Mouse (Mus musculus) hindbrain, embryonic 15.5 days (tissue): ENCODE measurements around the gene Srl. TPM values are rescaled to one million over a fixed set of nuclear protein-coding genes. Genes with fewer than 3 reads are reported as not detected.

Experiments used
- ATAC-seq: fragments of 200-750 bp; cut with Nextera tagmentation; 2 replicates; pipeline ENCODE4 v1.8.0; 2017; ENCODE audit warnings: low read depth, moderate number of reproducible peaks, moderate TSS enrichment; ENCODE audit not compliant: low FRiP score
- H3K27ac ChIP-seq: fragments of 300-500 bp; sonication (generic); replicated peaks from 2 replicates; pipeline ENCODE4 v1.5.1; 2015; ENCODE audit warnings: mild to moderate bottlenecking, inconsistent platforms
- H3K27me3 ChIP-seq: fragments of 300-500 bp; sonication (generic); 2 replicates; pipeline ENCODE4 v1.6.1; 2015; ENCODE audit warnings: control low read depth, inconsistent platforms
- H3K36me3 ChIP-seq: fragments of 300-500 bp; sonication (generic); 2 replicates; pipeline ENCODE4 v1.6.1; 2015; ENCODE audit warnings: control low read depth, inconsistent platforms
- H3K4me1 ChIP-seq: fragments of 300-500 bp; sonication (generic); replicated peaks from 2 replicates; pipeline ENCODE4 v1.6.1; 2015; ENCODE audit warnings: control low read depth, inconsistent platforms
- H3K4me2 ChIP-seq: fragments of 300-500 bp; sonication (generic); 2 replicates; pipeline ENCODE4 v1.6.1; 2015; ENCODE audit warnings: moderate library complexity, mild to moderate bottlenecking, inconsistent platforms
- H3K4me3 ChIP-seq: fragments of 300-500 bp; sonication (generic); 2 replicates; pipeline ENCODE4 v1.5.1; 2015; ENCODE audit warnings: mild to moderate bottlenecking, inconsistent platforms
- H3K9ac ChIP-seq: fragments of 300-500 bp; sonication (generic); 2 replicates; pipeline ENCODE4 v1.6.1; 2015; ENCODE audit warnings: inconsistent platforms
- H3K9me3 ChIP-seq: fragments of 300-500 bp; sonication (generic); 2 replicates; pipeline ENCODE4 v1.6.1; 2016; ENCODE audit warnings: control low read depth, inconsistent platforms
- WGBS: fragments of 180-500 bp; shearing (Covaris S2); methylation state at CpG from one replicate; pipeline ENCODE4 v1.1.7; 2015; 5-methylcytosine and 5-hydroxymethylcytosine counted together
- polyA plus RNA-seq: library from polyadenylated mRNA; unstranded; fragments of >200 nt; fragmentation: Nextera tagmentation; extraction: Ambion mirVana; gene quantifications from 2 replicates; pipeline ENCODE4 v1.2.1, GENCODE M21; 2015

Srl gene
- polyA plus RNA-seq, 1 experiment from 2014 or later, result 22.9 TPM

DNA sequence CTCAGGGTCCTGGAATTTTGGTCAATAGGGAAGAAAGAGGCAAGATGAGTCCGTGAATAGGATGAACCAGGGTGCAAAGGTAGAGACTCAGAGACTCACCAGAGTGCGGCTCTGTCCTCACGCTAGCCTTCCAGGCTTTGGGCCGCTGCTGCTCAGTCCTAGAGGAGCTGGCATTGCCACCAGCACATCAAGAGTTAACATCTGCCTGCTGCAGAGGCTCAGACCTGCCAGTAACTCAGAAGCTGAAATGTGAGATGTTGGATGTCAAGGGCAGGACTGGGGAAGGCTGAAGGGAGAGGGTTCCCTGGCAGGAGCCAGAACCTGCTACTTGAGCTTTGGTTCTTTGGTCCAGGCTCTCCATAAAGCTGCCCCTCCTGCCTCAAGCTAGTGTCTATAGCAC lies 29.1 kb upstream of the Srl start:
- no peaks in the 10 kb centered on the region for H3K27me3 ChIP-seq
- H3K27ac ChIP-seq, result no peak overlapping the region
- H3K9me3 ChIP-seq, result no peaks in the 10 kb centered on the region
- H3K36me3 ChIP-seq, result no peaks in the 10 kb centered on the region
- no peak overlapping the region for H3K4me2 ChIP-seq
- 0 out of 2 replicates have a peak, but pooled peaks cover 6% of the 10 kb centered on the region for H3K4me1 ChIP-seq
- no peak for ATAC-seq
- no peak overlapping the region for H3K9ac ChIP-seq
- WGBS, result 54% methylated on average over 4 of the region's 4 CpGs
- H3K4me3 ChIP-seq, result no peak overlapping the region

DNA sequence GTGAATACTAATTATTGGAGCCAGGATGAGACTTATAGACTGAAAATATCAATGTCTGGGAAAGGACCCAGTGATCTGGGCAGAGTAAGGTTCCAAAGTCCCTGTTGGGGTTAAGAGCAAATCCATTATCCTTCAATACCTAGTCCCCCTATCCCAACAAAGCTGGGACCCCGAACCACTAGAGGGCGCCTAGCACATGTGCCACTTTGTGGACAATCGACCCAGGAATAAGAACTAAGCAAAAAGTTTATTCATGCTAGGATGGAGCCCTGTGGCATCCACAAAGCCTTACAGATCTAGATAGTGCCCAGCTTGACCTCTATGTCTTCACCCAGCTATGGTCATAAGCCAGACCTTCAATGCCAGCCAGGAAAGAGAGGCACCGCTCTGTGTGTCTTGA lies 26.3 kb upstream of the Srl start:
- 17% methylated on average over 4 of the region's 4 CpGs for WGBS
- H3K4me3 ChIP-seq, result no peak overlapping the region
- no peak overlapping the region for H3K9ac ChIP-seq
- H3K4me2 ChIP-seq, result no peak overlapping the region
- H3K27me3 ChIP-seq, result no peaks in the 10 kb centered on the region
- 0 out of 2 replicates have a peak, but pooled peaks cover 6% of the 10 kb centered on the region for H3K4me1 ChIP-seq
- H3K9me3 ChIP-seq, result no peaks in the 10 kb centered on the region
- no peak overlapping the region for H3K27ac ChIP-seq
- ATAC-seq, result no peak
- no peaks in the 10 kb centered on the region for H3K36me3 ChIP-seq

DNA sequence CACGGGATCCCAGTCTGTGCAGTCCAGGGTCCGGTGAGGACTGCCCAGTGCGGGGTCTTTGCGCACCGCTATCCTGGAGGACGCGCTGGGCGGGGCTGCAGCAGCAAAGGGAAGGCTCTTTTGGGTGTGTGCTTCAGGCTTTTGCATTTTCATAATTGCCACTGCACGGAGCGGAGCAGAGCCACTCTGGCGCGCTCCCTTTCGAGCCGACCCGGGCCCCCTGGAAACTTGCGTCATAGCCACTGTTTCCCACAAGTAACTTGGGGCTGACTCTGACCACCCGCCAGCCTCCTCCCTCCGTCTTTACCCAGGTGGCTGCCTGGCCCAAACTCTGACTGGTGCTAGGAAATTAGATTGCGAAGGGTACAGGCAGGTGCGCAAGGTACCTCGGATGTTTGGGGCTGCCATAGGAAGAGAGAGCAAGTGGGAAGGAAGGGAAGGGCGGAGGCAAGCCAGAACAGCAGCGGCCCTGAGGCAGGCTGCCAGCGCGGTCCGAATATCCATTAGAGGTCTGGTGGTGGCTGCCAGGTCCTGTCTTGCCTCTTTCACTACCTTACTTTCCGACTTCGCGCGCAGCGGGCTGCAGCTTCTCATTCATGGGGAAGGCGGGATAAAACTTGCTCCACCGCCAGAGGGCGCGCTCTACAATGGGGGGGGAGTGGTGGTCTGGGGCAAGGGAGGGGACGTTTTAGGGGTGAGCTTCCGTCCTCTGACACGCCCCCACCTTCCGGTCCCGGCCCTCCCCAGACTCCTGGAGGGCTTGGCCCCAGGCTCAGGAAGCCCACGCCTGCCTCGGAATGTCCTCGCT lies 18.7 kb upstream of the Srl start:
- Histone ChIP-seq H3K27ac (peak overlapping the region; percentile 90), H3K36me3 (no peaks in the 10 kb centered on the region), H3K9ac (peak overlapping the region; percentile 62), H3K4me1 (peaks cover 25% of the 10 kb centered on the region), H3K9me3 (no peaks in the 10 kb centered on the region), H3K4me3 (peak overlapping the region; percentile 58), H3K4me2 (peak overlapping the region; percentile 85), H3K27me3 (no peaks in the 10 kb centered on the region)
- ATAC-seq, result peak; percentile 27
- WGBS, result under 1% methylated on average over 42 of the region's 43 CpGs

DNA sequence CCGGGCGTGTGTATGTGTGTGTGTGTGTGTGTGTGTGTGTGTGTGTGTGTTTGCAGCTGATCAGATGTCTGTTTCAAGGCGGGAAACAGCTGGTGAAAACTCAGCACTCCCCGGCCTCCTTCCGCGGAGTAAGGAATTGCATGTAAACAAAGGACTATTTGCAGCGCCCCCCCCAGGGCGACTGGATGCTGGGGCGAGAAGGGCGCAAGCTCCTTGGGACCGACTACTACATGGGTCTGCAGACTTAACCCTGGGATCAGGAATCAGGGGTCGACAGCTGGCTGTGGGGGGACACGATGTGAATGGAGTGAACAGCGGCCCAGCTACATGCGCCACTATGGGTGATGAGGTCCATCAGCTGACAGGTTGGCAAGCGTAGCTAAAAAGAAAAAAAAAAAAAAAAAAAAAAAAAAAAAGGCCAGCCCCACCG lies 18.1 kb upstream of the Srl start, which contains the start of gene Tfap4:
Tfap4 (minus strand) TSS at position 140 of the 430 bp plus-strand sequence.
- peak within 1 kb of the TSS; percentile 90 for H3K27ac ChIP-seq
- WGBS, result 1% methylated on average over 17 of the region's 17 CpGs

DNA sequence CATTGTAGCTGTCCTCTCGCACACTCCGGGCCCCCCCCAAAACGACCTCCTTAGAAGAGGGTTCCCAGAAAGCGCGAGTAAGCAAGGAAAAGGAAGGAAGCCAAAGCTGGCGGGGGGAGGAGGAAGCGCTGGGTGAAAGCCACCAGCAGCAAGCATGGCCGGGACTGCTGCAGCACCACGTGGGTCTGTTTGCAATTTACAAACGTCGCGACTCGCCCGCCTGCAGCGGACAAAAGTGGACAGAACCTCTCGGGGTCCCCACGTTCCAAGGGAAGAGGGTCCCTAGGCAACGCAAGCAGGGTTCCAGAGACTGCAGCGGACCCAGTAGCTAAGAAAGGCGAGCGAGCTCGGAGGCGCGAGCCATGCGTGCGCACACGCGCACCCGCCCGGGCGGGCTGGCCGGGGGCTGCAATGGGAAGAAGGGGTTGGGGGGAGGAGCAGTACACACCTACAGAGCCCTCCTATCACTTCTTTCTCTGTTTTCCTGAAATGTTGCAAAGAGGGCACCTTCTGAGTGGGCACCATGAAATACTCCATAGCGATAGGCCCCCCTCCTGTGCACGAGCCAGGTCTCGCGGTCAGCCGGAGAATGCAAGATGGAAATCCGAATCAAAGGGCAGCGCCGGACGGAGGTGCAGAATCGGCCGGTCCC lies 17.5 kb upstream of the Srl start:
- under 1% methylated on average over 41 of the region's 43 CpGs for WGBS
- H3K4me2 ChIP-seq, result peak overlapping the region; percentile 85
- H3K9ac ChIP-seq, result peak overlapping the region; percentile 62
- H3K36me3 ChIP-seq, result no peaks in the 10 kb centered on the region
- peaks cover 25% of the 10 kb centered on the region for H3K4me1 ChIP-seq
- ATAC-seq, result peak; percentile 58
- H3K27ac ChIP-seq, result peak overlapping the region; percentile 90
- no peaks in the 10 kb centered on the region for H3K9me3 ChIP-seq
- peak overlapping the region; percentile 58 for H3K4me3 ChIP-seq
- H3K27me3 ChIP-seq, result no peaks in the 10 kb centered on the region

More for the DNA sequence above, 18.1 kb upstream of the Srl start, which contains the start of gene Tfap4:
- no peaks in the 10 kb centered on the region for H3K9me3 ChIP-seq
- H3K4me2 ChIP-seq, result peak within 1 kb of the TSS; percentile 85
- ATAC-seq, result peak; percentile 35
- H3K27me3 ChIP-seq, result no peaks in the 10 kb centered on the region
- H3K4me3 ChIP-seq, result peak within 1 kb of the TSS; percentile 58
- peaks cover 25% of the 10 kb centered on the region for H3K4me1 ChIP-seq
- H3K36me3 ChIP-seq, result no peaks in the 10 kb centered on the region
- H3K9ac ChIP-seq, result peak within 1 kb of the TSS; percentile 62

DNA sequence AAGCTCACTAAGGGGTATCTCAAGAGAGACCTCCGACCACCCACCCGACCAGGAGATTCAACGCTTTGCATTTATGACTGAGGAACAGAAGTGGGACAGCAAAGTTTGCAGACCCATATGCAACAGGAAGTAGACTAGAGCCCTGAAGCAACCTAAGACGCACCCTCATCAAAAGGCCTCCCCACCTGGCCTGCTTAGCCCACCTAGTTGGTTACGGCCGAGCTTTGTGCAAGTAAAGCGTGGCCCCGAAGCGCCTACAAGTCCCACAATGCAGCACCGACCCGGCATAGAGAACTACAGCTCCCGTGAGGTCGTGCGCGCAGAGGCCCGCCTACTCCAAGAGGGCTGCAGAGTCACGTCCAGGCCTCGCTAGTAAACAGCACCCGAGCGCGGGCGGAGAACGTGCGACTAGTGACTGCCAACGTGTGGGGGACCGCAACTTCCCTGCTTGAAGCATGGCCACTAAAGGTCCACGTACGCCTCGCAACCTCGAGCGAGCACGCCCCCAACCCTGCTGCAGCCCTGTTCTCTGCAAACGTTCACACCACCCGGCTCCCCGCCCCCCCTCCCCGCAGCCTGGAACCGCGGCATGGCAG lies 16.9 kb upstream of the Srl start:
- peak overlapping the region; percentile 90 for H3K27ac ChIP-seq
- ATAC-seq, result peak; percentile 89
- H3K9ac ChIP-seq, result peak overlapping the region; percentile 62
- peak overlapping the region; percentile 85 for H3K4me2 ChIP-seq
- no peaks in the 10 kb centered on the region for H3K9me3 ChIP-seq
- peak overlapping the region; percentile 58 for H3K4me3 ChIP-seq
- H3K27me3 ChIP-seq, result no peaks in the 10 kb centered on the region
- WGBS, result 0% methylated on average over 38 of the region's 38 CpGs
- no peaks in the 10 kb centered on the region for H3K36me3 ChIP-seq
- peaks cover 26% of the 10 kb centered on the region for H3K4me1 ChIP-seq

DNA sequence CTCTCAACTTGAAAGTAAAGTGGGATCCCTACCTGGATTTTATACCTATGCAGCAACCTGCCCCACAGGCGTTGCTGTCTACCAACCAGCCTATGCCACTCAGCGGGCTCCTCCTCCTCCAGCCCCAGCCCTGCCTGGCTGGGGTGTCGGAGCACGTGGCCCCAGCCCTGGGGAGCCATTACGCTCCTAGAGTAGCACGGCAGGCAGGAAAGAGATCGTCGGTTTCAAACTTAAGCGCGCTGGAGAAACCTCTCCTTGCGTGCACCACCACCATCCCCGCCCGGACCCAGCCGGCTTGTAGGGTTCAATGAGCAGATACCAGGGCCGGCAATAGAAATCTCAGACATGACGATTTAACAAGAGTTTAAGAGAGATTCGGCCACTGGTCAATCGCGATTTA lies 16.3 kb upstream of the Srl start:
- peaks cover 29% of the 10 kb centered on the region for H3K4me1 ChIP-seq
- ATAC-seq, result peak; percentile 39
- no peaks in the 10 kb centered on the region for H3K9me3 ChIP-seq
- H3K27me3 ChIP-seq, result no peaks in the 10 kb centered on the region
- H3K9ac ChIP-seq, result peak overlapping the region; percentile 62
- H3K36me3 ChIP-seq, result no peaks in the 10 kb centered on the region
- H3K27ac ChIP-seq, result peak overlapping the region; percentile 90
- peak overlapping the region; percentile 58 for H3K4me3 ChIP-seq
- 0% methylated on average over 19 of the region's 19 CpGs for WGBS
- H3K4me2 ChIP-seq, result peak overlapping the region; percentile 85

DNA sequence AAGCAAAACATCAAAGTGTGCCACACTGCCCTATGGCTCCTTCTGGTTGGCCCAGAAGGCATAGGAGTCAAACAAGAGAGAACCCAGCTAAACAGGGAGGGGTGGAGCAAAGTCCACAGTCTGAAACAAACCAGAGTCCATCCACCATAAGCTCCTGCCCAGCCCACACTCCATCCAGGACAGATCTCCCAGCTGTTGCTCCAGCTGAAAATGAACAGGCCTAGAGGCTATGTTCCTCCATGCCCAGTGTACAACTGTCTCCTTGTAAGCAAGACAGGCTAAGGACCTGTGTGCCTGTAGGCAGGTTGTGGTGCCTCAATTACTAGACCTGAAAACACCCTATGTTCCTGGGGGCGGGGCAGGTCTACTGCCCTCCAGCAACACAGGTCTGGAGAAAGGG lies 15.5 kb upstream of the Srl start:
- H3K4me2 ChIP-seq, result peak overlapping the region; percentile 85
- H3K4me3 ChIP-seq, result peak overlapping the region; percentile 58
- WGBS, result 89% methylated on average over 1 of the region's 1 CpGs
- no peak for ATAC-seq
- no peaks in the 10 kb centered on the region for H3K9me3 ChIP-seq
- H3K27ac ChIP-seq, result peak overlapping the region; percentile 90
- H3K36me3 ChIP-seq, result no peaks in the 10 kb centered on the region
- H3K4me1 ChIP-seq, result peaks cover 29% of the 10 kb centered on the region
- 0 out of 2 replicates have a peak overlapping the region, but pooled peaks have one; percentile 62 for H3K9ac ChIP-seq
- H3K27me3 ChIP-seq, result no peaks in the 10 kb centered on the region

DNA sequence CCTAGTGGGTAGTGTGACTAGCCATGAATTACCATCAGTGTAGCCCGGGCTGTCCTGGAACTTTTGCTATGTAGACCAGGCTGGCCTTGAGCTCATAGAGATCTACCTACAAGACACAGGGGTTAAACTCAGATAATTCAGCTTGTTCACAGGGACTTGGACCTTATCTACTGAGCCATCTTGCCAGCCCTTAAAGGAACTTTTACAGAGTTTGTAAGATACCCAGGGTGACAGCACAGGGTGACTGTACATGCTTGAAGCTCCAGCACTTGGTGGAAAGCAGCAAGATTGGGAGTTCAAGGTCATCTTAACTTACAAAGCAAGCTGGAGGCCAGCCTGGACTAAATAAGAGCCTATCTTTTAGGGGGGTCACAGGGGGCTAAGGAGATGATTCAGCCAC lies 13.9 kb upstream of the Srl start:
- Histone ChIP-seq H3K27me3 (no peaks in the 10 kb centered on the region), H3K4me3 (no peak overlapping the region), H3K9ac (no peak overlapping the region), H3K9me3 (no peaks in the 10 kb centered on the region), H3K4me2 (no peak overlapping the region), H3K4me1 (peaks cover 25% of the 10 kb centered on the region), H3K27ac (no peak overlapping the region), H3K36me3 (no peaks in the 10 kb centered on the region)
- 89% methylated on average over 1 of the region's 1 CpGs for WGBS
- ATAC-seq, result no peak

DNA sequence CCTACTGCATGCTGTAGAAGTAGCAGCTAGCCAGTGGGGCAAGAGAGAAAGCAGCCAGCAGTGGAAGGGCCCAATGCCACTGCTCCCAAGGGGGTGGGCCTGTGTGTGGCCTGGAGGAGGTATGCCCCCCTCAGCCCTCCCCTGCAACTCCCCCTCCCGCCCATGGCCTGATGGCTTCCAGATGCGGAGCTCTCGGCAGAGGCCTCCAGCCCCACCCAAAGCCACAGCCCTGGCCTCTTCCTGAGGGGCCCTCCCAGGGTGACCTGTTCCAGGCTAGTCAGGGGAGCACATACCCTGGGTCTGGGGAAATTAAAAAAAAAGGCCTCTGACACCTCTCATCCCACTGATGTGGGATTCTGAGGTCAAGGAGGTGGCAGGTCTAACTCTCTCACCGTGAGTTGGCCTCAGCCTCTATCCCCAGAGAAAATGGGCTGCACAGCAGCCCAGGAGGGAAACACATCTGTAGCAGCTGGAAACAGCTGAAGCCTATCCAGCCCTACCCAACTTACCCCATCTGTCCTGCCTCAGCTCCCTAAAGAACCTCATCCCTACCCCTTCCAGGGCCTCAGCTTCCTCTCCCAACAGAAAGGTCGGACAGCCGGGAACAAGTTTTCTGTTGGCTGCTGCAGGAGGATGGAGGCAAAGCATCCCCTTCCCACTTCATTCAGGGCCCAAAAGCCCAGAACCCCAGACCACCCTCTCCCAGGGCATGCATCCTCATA lies 11.4 kb upstream of the Srl start:
- no peak overlapping the region for H3K9ac ChIP-seq
- H3K4me1 ChIP-seq, result peaks cover 20% of the 10 kb centered on the region
- no peak for ATAC-seq
- H3K27ac ChIP-seq, result no peak overlapping the region
- no peak overlapping the region for H3K4me2 ChIP-seq
- H3K36me3 ChIP-seq, result peaks cover 8% of the 10 kb centered on the region
- H3K27me3 ChIP-seq, result no peaks in the 10 kb centered on the region
- H3K9me3 ChIP-seq, result no peaks in the 10 kb centered on the region
- 69% methylated on average over 6 of the region's 6 CpGs for WGBS
- no peak overlapping the region for H3K4me3 ChIP-seq

DNA sequence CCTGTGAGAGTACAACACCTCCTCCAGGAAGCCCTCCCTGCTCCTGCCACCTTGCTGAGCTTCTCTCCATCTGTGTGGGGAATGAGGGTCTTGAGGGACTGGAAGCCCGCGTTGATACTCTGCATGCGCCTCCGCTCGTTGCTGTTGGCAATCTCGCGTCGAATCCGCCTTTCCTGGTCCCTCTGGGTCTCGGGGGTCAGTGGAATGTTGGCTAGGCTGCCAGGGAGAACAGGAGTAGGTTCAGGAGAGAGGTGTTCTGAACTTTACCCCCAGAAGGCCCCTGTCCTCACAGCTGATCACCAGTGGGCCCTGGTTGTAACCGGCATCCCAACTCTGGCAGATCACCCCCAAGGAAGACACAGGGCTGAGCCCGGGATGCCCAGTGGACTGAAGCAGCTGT lies 10.3 kb upstream of the Srl start:
- WGBS, result 89% methylated on average over 12 of the region's 12 CpGs
- Histone ChIP-seq H3K36me3 (peaks cover 8% of the 10 kb centered on the region), H3K9me3 (no peaks in the 10 kb centered on the region), H3K4me1 (peaks cover 9% of the 10 kb centered on the region), H3K4me2 (no peak overlapping the region), H3K9ac (no peak overlapping the region), H3K27me3 (no peaks in the 10 kb centered on the region), H3K4me3 (no peak overlapping the region), H3K27ac (no peak overlapping the region)
- ATAC-seq, result no peak
